Comparison of ENCODE assay signal across 16 mouse cellular contexts in the genomic region with DNA sequence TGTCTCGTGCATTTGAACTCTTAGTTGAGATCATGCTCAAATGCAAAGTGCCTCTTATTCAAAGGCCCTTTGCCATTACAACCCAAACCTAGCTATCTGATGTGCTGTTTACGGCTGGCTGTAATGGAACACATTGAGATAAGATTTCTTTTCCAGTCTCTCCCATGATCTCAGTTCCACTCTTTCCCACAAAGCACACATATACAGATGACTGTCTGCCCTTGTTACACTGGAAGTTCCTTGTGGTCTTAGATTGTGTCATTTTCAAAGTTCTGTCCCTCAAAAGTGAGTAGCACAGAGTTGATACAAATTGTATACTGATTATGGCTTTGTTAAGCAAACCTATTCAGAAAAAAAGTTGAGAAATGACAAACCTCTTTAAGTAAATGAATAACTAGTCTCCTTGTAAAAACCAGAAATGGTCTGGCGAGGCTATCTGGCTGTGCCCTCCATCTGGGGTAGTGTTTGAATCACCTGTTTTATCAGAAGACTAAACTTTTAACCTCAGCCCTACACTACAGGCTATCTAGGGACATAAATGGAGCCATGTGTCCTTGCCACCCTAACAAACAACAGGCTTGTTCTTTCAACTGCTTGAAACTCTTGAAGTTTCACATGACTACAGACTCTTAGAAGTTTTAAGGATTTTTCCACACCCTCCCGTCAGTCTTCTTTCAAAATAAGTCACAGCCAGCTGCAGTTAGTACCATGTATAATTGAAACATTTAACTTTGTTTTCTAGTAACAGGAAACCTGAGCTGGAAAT.
DNase-seq lines count a peak whose midpoint lies in the region; ATAC-seq and TF ChIP-seq lines count a peak whose summit lies in the region.
"Had no signal": no experiment of that assay in that cellular context is flagged by ENCODE, and none has a peak within 500 bp of the region (broad histone marks: within the 10 kb centered on the region; RNA-seq: fewer than 3 reads in every experiment).

No protein-coding gene starts in this region.

- H3K4me1 ChIP-seq in kidney, adult 2 months (ENCODE audit: control insufficient read depth, insufficient read depth, low read length) = no peaks in the 10 kb centered on the region; the same call in 1 of the 2 replicates
- H3K4me1 ChIP-seq in lung, postnatal 0 days (ENCODE audit: insufficient read depth, low read depth, low read length) = no peaks in the 10 kb centered on the region
- peaks cover under 1% of the 10 kb centered on the region for H3K4me1 ChIP-seq in intestine, embryonic 16.5 days (ENCODE audit: control insufficient read depth, insufficient read depth, low read length)
- no peaks in the 10 kb centered on the region for H3K4me1 ChIP-seq in stomach, postnatal 0 days (replicated peaks; ENCODE audit: control insufficient read depth, insufficient read depth)
- H3K4me1 ChIP-seq: liver, embryonic 12.5 days; neural tube, embryonic 12.5 days had no signal

- 54% methylated on average over 4 of the region's 4 CpGs for WGBS in kidney, adult 2 months
- 47% methylated on average over 4 of the region's 4 CpGs for WGBS in lung, postnatal 0 days
- WGBS in intestine, embryonic 16.5 days = 47% methylated on average over 4 of the region's 4 CpGs
- 52% methylated on average over 4 of the region's 4 CpGs for WGBS in stomach, postnatal 0 days

- DNase-seq in kidney, adult 2 months = peak; percentile 28
- DNase-seq in kidney, adult 11 months = no peak
- DNase-seq in lung, postnatal 0 days (ENCODE audit: low spot score) = peak; percentile 54
- DNase-seq in lung, adult 18-20 months = no peak
- DNase-seq in stomach, postnatal 0 days (ENCODE audit: low spot score) = no peak
- no peak for DNase-seq in layer of hippocampus, adult 8-10 months (ENCODE audit: low spot score in 2 of 2)
- DNase-seq in adrenal gland, postnatal 10 days = no peak
- DNase-seq: adrenal gland, adult 2 months; cerebellum, adult 11-12 months; lung, postnatal 10 days; right cerebral cortex, postnatal 25 days; thymus, postnatal 14 days had no signal

- no peak overlapping the region for H3K4me3 ChIP-seq in kidney, adult 2 months (ENCODE audit: insufficient read depth, low read depth, low read length)
- H3K4me3 ChIP-seq in lung, postnatal 0 days (ENCODE audit: low read depth, low read length) = no peak overlapping the region
- no peak overlapping the region for H3K4me3 ChIP-seq in intestine, embryonic 16.5 days (ENCODE audit: low read length)
- no peak overlapping the region for H3K4me3 ChIP-seq in stomach, postnatal 0 days (ENCODE audit: low read depth, low read length)
- H3K4me3 ChIP-seq: liver, embryonic 12.5 days; neural tube, embryonic 12.5 days had no signal

- no peaks in the 10 kb centered on the region for H3K36me3 ChIP-seq in kidney, adult 2 months (ENCODE audit: control insufficient read depth, insufficient read depth, low read length)
- H3K36me3 ChIP-seq in lung, postnatal 0 days (ENCODE audit: insufficient read depth, low read length) = no peaks in the 10 kb centered on the region
- no peaks in the 10 kb centered on the region for H3K36me3 ChIP-seq in intestine, embryonic 16.5 days (ENCODE audit: control insufficient read depth, insufficient read depth, low read length)
- H3K36me3 ChIP-seq in stomach, postnatal 0 days (ENCODE audit: control insufficient read depth, insufficient read depth, low read length) = no peaks in the 10 kb centered on the region
- H3K36me3 ChIP-seq: liver, embryonic 12.5 days; neural tube, embryonic 12.5 days had no signal

- no peaks in the 10 kb centered on the region for H3K9me3 ChIP-seq in lung, postnatal 0 days (ENCODE audit: low read length)
- H3K9me3 ChIP-seq in intestine, embryonic 16.5 days (ENCODE audit: control insufficient read depth, low read length) = no peaks in the 10 kb centered on the region
- H3K9me3 ChIP-seq in stomach, postnatal 0 days (ENCODE audit: control insufficient read depth, low read length) = no peaks in the 10 kb centered on the region
- H3K9me3 ChIP-seq: liver, embryonic 12.5 days; neural tube, embryonic 12.5 days had no signal

- no peak overlapping the region for H3K9ac ChIP-seq in lung, postnatal 0 days (replicated peaks; ENCODE audit: low read depth)
- no peak overlapping the region for H3K9ac ChIP-seq in intestine, embryonic 16.5 days (ENCODE audit: low read depth, low read length)
- H3K9ac ChIP-seq in stomach, postnatal 0 days (ENCODE audit: low read length) = no peak overlapping the region
- H3K9ac ChIP-seq: liver, embryonic 12.5 days; neural tube, embryonic 12.5 days had no signal

- H3K27me3 ChIP-seq in kidney, adult 2 months (replicated peaks; ENCODE audit: control insufficient read depth, insufficient read depth, low read length) = no peaks in the 10 kb centered on the region
- H3K27me3 ChIP-seq in lung, postnatal 0 days (replicated peaks; ENCODE audit: insufficient read depth, low read length) = no peaks in the 10 kb centered on the region
- H3K27me3 ChIP-seq in intestine, embryonic 16.5 days (replicated peaks; ENCODE audit: control insufficient read depth, insufficient read depth, low read length) = no peaks in the 10 kb centered on the region
- no peaks in the 10 kb centered on the region for H3K27me3 ChIP-seq in stomach, postnatal 0 days (ENCODE audit: control insufficient read depth, insufficient read depth, low read length)
- H3K27me3 ChIP-seq: liver, embryonic 12.5 days; neural tube, embryonic 12.5 days had no signal

- peak overlapping the region; percentile 23; the same call in 1 of the 2 replicates for H3K27ac ChIP-seq in kidney, adult 2 months (ENCODE audit: insufficient read depth, low read depth, low read length)
- H3K27ac ChIP-seq in lung, postnatal 0 days (ENCODE audit: low read length) = peak overlapping the region; percentile 2; the same call in 1 of the 2 replicates
- H3K27ac ChIP-seq in intestine, embryonic 16.5 days (ENCODE audit: low read length) = peak overlapping the region; percentile 60
- no peak overlapping the region for H3K27ac ChIP-seq in stomach, postnatal 0 days (replicated peaks)
- H3K27ac ChIP-seq: liver, embryonic 12.5 days; neural tube, embryonic 12.5 days had no signal

- no peak for TF ChIP-seq CTCF in kidney, adult 2 months (conservative IDR thresholded peaks at IDR 0.05; ENCODE audit: insufficient read depth, insufficient read length, low read depth, low read length)
- TF ChIP-seq CTCF in lung, postnatal 0 days (IDR thresholded peaks at IDR 0.05) = no peak
- TF ChIP-seq CTCF in stomach, postnatal 0 days (IDR thresholded peaks at IDR 0.05; ENCODE audit: low read depth) = no peak

- TF ChIP-seq EP300 in lung, postnatal 0 days (IDR thresholded peaks at IDR 0.05) = no peak
- TF ChIP-seq EP300 in stomach, postnatal 0 days (optimal IDR thresholded peaks at IDR 0.05) = no peak

- TF ChIP-seq POLR2A in kidney, adult 2 months (IDR thresholded peaks at IDR 0.05; ENCODE audit: low read depth, low read length) = no peak

- ATAC-seq in lung, postnatal 0 days = peak; percentile 82
- ATAC-seq in intestine, embryonic 16.5 days = peak; percentile 98
- ATAC-seq in stomach, postnatal 0 days (ENCODE audit: low FRiP score, low TSS enrichment) = peak; percentile 72; the same call in 1 of the 2 replicates
- ATAC-seq: hindbrain, embryonic 16.5 days; liver, embryonic 12.5 days had no signal

- no peak overlapping the region for H3K4me2 ChIP-seq in lung, postnatal 0 days (replicated peaks; ENCODE audit: low read depth, low read length)
- H3K4me2 ChIP-seq in intestine, embryonic 16.5 days (ENCODE audit: low read depth, low read length) = 0 out of 2 replicates have a peak overlapping the region, but pooled peaks have one; percentile 19
- H3K4me2 ChIP-seq in stomach, postnatal 0 days (replicated peaks; ENCODE audit: low read depth) = no peak overlapping the region
- H3K4me2 ChIP-seq: liver, embryonic 12.5 days; neural tube, embryonic 12.5 days had no signal

Comparison
In these comparisons a context has a peak if more than half of its experiments do, and no peak if none do; other contexts are left out.
1. DNase-seq: peak in kidney, adult 2 months (single experiment) and lung, postnatal 0 days (single experiment); none in kidney, adult 11 months (single experiment), lung, adult 18-20 months (0 of 2), stomach, postnatal 0 days (single experiment), layer of hippocampus, adult 8-10 months (0 of 2) and adrenal gland, postnatal 10 days (single experiment).
2. Peak in every context shown above with its lines, with median percentiles within 50 percentile points of each other: ATAC-seq.